Mouse (Mus musculus) urinary bladder, postnatal 0 days (tissue): Measurements from ENCODE around the gene Grpr. TPM values are rescaled to one million over a fixed set of nuclear protein-coding genes. Genes with fewer than 3 reads are reported as not detected.

Experiments used
- polyA plus RNA-seq: library from polyadenylated mRNA; unstranded; fragments of >200 nt; fragmentation: Nextera tagmentation; extraction: Ambion mirVana; gene quantifications from 2 replicates; pipeline ENCODE4 v1.2.1, GENCODE M21; 2015

Grpr gene
- 0.05 TPM in 1 of 2 replicates, not detected in the other for polyA plus RNA-seq

GRCm38 (mm10) chrX:163549666-163550065 lies at the start of gene Grpr:
Gene Grpr, minus strand, starts transcription at chrX:163549677.

Other genes starting within 250 kb of the Grpr start
- 0.11 TPM in 1 of 2 replicates, not detected in the other for gene Rnf138rt1, start 211.7 kb upstream of the Grpr start, polyA plus RNA-seq